Mouse (Mus musculus): ENCODE results near the gene Miga2. TPM values are rescaled to one million over a fixed set of nuclear protein-coding genes. Genes with fewer than 3 reads are reported as not detected.
"Not testable (repeated sequence)": the region's sequence is repeated elsewhere in the genome, so short reads cannot be mapped to it uniquely, and the experiment has no call there.

Gene Miga2
- polyA plus RNA-seq, 1 experiment from 2014 or later = 26.6 TPM

DNA sequence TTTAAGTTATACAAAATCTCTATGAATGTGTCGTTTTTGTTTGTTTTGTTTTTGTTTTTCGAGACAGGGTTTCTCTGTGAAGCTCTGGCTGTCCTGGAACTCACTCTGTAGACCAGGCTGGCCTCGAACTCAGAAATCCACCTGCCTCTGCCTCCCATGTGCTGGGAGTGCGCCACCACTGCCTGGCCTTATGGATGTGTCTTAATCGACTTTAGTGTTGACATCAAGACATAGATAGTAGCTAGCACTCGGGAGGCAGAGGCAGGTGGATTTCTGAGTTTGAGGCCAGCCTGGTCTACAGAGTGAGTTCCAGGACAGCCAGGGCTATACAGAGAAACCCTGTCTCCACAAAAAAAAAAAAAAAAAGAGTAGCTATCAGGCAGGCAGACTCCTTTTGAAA lies 53.1 kb downstream of the Miga2 start:
- peak overlapping the region; percentile 87 for H3K4me3 ChIP-seq

DNA sequence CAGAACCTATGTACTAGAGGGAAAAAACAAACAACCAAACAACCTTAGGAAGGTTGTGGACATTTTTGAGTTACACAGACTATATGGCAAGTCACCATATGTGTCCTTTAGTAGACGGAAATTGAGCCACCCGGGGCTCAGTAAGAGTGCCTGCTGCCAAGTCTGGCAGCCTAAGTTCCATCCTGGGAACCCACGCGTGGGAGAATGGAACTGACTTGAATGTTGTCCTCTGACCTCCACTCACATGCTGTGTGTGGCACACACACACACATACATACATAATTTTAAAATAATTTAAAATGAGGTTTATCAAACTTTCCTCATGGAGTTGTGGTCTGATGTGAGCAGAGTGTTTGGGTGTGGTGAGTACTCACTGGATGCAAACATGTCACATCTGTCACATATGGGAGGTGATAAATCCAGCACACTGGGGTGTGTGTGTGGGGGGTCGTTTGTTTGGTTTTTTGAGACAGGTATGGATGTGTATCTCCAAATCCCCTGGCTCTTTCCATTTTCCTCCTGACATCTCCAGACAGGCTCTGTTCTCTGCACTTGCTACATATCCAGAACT lies 53.6 kb downstream of the Miga2 start:
- Histone ChIP-seq H3K4me2 (replicated peaks) (peak overlapping the region; percentile 83), H3K36me3 (peaks cover 3% of the 10 kb centered on the region), H3K9ac (peak overlapping the region; percentile 55; the same call in 1 of the 2 replicates), H3K27me3 (no peaks in the 10 kb centered on the region), H3K27ac (no peak overlapping the region), H3K9me3 (no peaks in the 10 kb centered on the region), H3K4me3 (0 out of 2 replicates have a peak overlapping the region, but pooled peaks have one; percentile 25), H3K4me1 (peaks cover 55% of the 10 kb centered on the region)
- no peak for ATAC-seq (ENCODE audit: low FRiP score, low read depth)
- 68% methylated on average over 5 of the region's 5 CpGs for WGBS

More for the DNA sequence above, 53.1 kb downstream of the Miga2 start:
- H3K4me1 ChIP-seq = peaks cover 55% of the 10 kb centered on the region
- H3K27ac ChIP-seq; H3K9me3 ChIP-seq; ATAC-seq (ENCODE audit: low FRiP score, low read depth); H3K27me3 ChIP-seq; H3K36me3 ChIP-seq: not testable (repeated sequence)
- 78% methylated on average over 6 of the region's 6 CpGs for WGBS
- 0 out of 2 replicates have a peak overlapping the region, but pooled peaks have one; percentile 31 for H3K9ac ChIP-seq
- peak overlapping the region; percentile 83 for H3K4me2 ChIP-seq (replicated peaks)

DNA sequence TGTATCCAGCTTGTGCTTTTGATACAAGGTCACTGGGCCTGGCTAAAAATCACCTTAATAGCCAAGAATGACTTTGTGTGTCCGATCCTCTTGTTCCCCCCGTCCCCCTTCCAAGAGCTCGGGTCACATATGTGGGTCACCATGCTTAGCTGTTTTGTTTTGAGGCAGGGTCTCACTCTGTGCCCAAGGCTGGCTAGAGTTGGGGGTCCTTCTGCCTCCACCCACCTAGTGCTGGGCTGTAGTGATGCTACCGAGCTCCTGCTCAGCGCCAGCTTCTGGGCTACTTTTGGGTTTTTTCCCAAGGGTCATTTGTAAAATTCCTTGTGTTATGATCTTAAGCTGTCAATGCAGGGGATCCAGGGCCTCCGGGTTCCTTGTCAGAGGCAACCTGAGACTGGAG lies 54.2 kb downstream of the Miga2 start:
- peak overlapping the region; percentile 91 for H3K27ac ChIP-seq
- no peaks in the 10 kb centered on the region for H3K36me3 ChIP-seq
- no peak for ATAC-seq (ENCODE audit: low FRiP score, low read depth)
- peak overlapping the region; percentile 55; the same call in 1 of the 2 replicates for H3K9ac ChIP-seq
- peaks cover 55% of the 10 kb centered on the region for H3K4me1 ChIP-seq
- H3K9me3 ChIP-seq = no peaks in the 10 kb centered on the region
- H3K4me3 ChIP-seq = peak overlapping the region; percentile 25
- no peaks in the 10 kb centered on the region for H3K27me3 ChIP-seq
- peak overlapping the region; percentile 83 for H3K4me2 ChIP-seq (replicated peaks)
- WGBS = 54% methylated on average over 6 of the region's 6 CpGs

DNA sequence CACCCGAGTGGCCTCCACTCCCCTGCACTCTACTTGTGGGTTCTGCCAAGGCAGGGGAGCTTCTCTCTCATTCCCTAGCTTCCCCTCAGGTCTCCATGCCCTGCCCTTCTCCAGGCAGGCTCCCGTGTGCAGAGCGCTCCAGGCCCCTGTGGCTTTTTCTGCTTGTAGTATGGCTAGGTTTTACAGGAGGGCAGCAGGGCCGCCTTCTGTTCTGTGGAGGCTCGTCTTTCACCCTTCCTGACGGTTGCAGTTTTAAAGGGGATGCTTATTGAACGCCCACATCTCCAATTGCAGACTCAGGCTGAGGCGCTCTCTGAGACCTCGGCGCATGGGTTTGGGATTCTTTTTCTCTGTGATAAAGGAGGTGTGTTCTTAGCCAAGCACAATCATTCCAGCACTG lies 55.1 kb downstream of the Miga2 start:
- WGBS = 5% methylated on average over 10 of the region's 10 CpGs

DNA sequence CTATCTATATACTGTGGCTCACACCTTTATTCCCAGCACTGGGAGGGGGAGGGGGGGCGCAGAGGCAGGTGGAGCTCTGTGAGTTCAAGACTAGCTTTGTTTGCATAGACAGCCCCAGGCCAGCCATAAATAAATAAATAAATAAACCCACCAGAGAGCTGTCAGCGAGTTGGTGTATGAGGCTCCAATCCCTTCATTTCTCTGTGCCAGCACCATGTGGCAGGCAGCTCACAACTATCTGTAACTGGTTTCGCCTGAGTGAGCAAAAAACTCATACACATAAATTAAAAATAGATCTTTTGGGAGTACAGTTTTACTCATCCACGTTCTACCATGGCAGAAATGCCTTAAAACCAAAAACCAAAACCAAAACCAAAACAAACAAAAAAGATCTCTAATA lies 57.4 kb downstream of the Miga2 start:
- 60% methylated on average over 4 of the region's 4 CpGs for WGBS
- no peak overlapping the region for H3K4me2 ChIP-seq (replicated peaks)
- H3K9ac ChIP-seq = no peak overlapping the region
- H3K36me3 ChIP-seq = peaks cover 10% of the 10 kb centered on the region
- H3K27me3 ChIP-seq = no peaks in the 10 kb centered on the region
- no peak overlapping the region for H3K27ac ChIP-seq
- peaks cover 43% of the 10 kb centered on the region for H3K4me1 ChIP-seq
- H3K9me3 ChIP-seq = no peaks in the 10 kb centered on the region
- H3K4me3 ChIP-seq = no peak overlapping the region
- ATAC-seq (ENCODE audit: low FRiP score, low read depth) = no peak

More for the DNA sequence above, 55.1 kb downstream of the Miga2 start:
- H3K27me3 ChIP-seq = no peaks in the 10 kb centered on the region
- ATAC-seq (ENCODE audit: low FRiP score, low read depth) = no peak
- peaks cover 3% of the 10 kb centered on the region; the same call in 1 of the 2 replicates for H3K36me3 ChIP-seq
- peak overlapping the region; percentile 25 for H3K4me3 ChIP-seq
- peak overlapping the region; percentile 55 for H3K9ac ChIP-seq
- H3K4me1 ChIP-seq = peaks cover 51% of the 10 kb centered on the region
- H3K4me2 ChIP-seq (replicated peaks) = peak overlapping the region; percentile 83
- no peaks in the 10 kb centered on the region for H3K9me3 ChIP-seq
- peak overlapping the region; percentile 91 for H3K27ac ChIP-seq

DNA sequence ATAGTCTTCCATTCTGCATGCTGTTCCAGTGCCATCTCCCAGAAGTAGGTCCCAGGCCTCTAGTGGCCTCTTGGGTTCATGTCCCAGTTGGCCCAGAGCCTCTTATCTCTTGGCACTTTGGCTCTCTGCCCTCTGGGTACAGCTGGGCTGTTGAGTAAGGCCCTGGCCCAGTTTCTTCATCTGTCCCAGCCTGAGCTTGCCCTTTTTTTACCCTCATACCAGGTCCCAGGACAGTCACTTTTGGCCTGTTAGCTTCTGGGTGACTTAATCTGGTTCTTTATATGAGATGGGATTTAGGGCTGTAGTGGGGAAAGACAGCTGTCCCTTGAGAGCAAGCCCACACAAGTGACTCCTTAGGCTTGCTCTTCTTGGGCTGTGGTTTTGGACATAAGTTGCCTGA lies 65.1 kb downstream of the Miga2 start:
- Histone ChIP-seq H3K36me3 (peaks cover 84% of the 10 kb centered on the region), H3K4me1 (no peaks in the 10 kb centered on the region), H3K4me3 (no peak overlapping the region), H3K9me3 (no peaks in the 10 kb centered on the region), H3K4me2 (replicated peaks) (no peak overlapping the region), H3K27ac (no peak overlapping the region), H3K9ac (no peak overlapping the region), H3K27me3 (no peaks in the 10 kb centered on the region)
- no peak for ATAC-seq (ENCODE audit: low FRiP score, low read depth)

Small RNA genes within 50 kb of the gene (microRNA-seq; reads per million reads assigned to microRNA genes)
- gene Gm47292 = not detected

Other genes with a start within 250 kb of the Miga2 start
- 11.2 and 12.5 TPM in 2 replicates for gene Zer1, start 239.6 kb upstream of the Miga2 start, polyA plus RNA-seq (2015; fragmentation: Nextera tagmentation; extraction: Ambion mirVana)
- 10.1 and 10.7 TPM in 2 replicates for gene Tbc1d13, start 230.5 kb upstream of the Miga2 start, polyA plus RNA-seq (2015; fragmentation: Nextera tagmentation; extraction: Ambion mirVana)
- gene Endog, start 192.7 kb upstream of the Miga2 start, polyA plus RNA-seq (2015; fragmentation: Nextera tagmentation; extraction: Ambion mirVana) = 17.2 and 19.2 TPM in 2 replicates
- 87.8 and 96.7 TPM in 2 replicates for gene Spout1, start 185.8 kb upstream of the Miga2 start, polyA plus RNA-seq (2015; fragmentation: Nextera tagmentation; extraction: Ambion mirVana)
- 7.8 and 8.1 TPM in 2 replicates for gene Kyat1, start 158.4 kb upstream of the Miga2 start, polyA plus RNA-seq (2015; fragmentation: Nextera tagmentation; extraction: Ambion mirVana)
- gene Lrrc8a, start 126.5 kb upstream of the Miga2 start, polyA plus RNA-seq (2015; fragmentation: Nextera tagmentation; extraction: Ambion mirVana) = 49.1 and 51.6 TPM in 2 replicates
- gene Gm28035, start 123.7 kb upstream of the Miga2 start, polyA plus RNA-seq (2015; fragmentation: Nextera tagmentation; extraction: Ambion mirVana) = 0.22 TPM in 1 of 2 replicates, not detected in the other
- 4.1 and 4.5 TPM in 2 replicates for gene Phyhd1, start 98.0 kb upstream of the Miga2 start, polyA plus RNA-seq (2015; fragmentation: Nextera tagmentation; extraction: Ambion mirVana)
- gene Gm28038, start 83.2 kb upstream of the Miga2 start, polyA plus RNA-seq (2015; fragmentation: Nextera tagmentation; extraction: Ambion mirVana) = not detected in 2 replicates
- 30.8 and 32.0 TPM in 2 replicates for gene Dolk, start 77.9 kb upstream of the Miga2 start, polyA plus RNA-seq (2015; fragmentation: Nextera tagmentation; extraction: Ambion mirVana)
- 33.7 and 41.2 TPM in 2 replicates for gene Nup188, start 77.8 kb upstream of the Miga2 start, polyA plus RNA-seq (2015; fragmentation: Nextera tagmentation; extraction: Ambion mirVana)
- 82.7 and 85.0 TPM in 2 replicates for gene Sh3glb2, start 4.9 kb upstream of the Miga2 start, polyA plus RNA-seq (2015; fragmentation: Nextera tagmentation; extraction: Ambion mirVana)
- 33.1 and 33.5 TPM in 2 replicates for gene Dolpp1, start 28.0 kb downstream of the Miga2 start, polyA plus RNA-seq (2015; fragmentation: Nextera tagmentation; extraction: Ambion mirVana)
- gene Crat, start 51.6 kb downstream of the Miga2 start, polyA plus RNA-seq (2015; fragmentation: Nextera tagmentation; extraction: Ambion mirVana) = 28.0 and 31.1 TPM in 2 replicates
- gene Ptpa, start 51.8 kb downstream of the Miga2 start, polyA plus RNA-seq (2015; fragmentation: Nextera tagmentation; extraction: Ambion mirVana) = 144 and 150 TPM in 2 replicates
- gene Ier5l, start 110.0 kb downstream of the Miga2 start, polyA plus RNA-seq (2015; fragmentation: Nextera tagmentation; extraction: Ambion mirVana) = 2.9 and 3.0 TPM in 2 replicates
- 1.6 and 1.9 TPM in 2 replicates for gene Cstad, start 230.8 kb downstream of the Miga2 start, polyA plus RNA-seq (2015; fragmentation: Nextera tagmentation; extraction: Ambion mirVana)

All from limb, embryonic 13.5 days (tissue).